Comparison of ENCODE assay signal across 10 mouse cellular contexts in the genomic region with DNA sequence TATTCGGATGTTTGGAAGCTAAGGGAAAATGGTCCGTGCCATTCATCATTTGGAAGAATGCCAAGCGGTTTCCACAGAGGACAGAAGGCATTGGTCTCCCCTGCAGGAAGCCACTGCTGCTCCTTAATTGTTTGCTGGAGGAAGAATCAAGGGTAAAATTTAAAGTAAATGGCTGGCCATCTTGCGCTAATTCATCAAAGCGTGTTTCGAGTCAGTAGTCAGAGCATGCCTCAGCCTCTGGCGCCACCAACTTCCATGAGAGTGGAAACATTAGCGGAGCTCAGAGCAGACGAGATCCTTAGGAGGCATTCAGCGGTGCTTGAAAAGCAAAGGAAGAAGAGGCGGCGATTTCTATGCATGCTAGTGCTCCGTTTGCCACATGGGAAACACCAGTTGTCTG.
DNase-seq lines count a peak whose midpoint lies in the region; ATAC-seq and TF ChIP-seq lines count a peak whose summit lies in the region.
"Had no signal": no experiment of that assay in that cellular context is flagged by ENCODE, and none has a peak within 500 bp of the region (broad histone marks: within the 10 kb centered on the region; RNA-seq: fewer than 3 reads in every experiment).

No protein-coding gene starts in this region.

- no peaks in the 10 kb centered on the region for H3K9me3 ChIP-seq in hindbrain, embryonic 15.5 days
- H3K9me3 ChIP-seq in neural tube, embryonic 12.5 days = no peaks in the 10 kb centered on the region
- no peaks in the 10 kb centered on the region for H3K9me3 ChIP-seq in heart, embryonic 11.5 days (replicated peaks; ENCODE audit: control insufficient read depth, low read length)

- WGBS in cerebellum, adult 2 months = 3% methylated on average over 13 of the region's 13 CpGs
- 42% methylated on average over 13 of the region's 13 CpGs for WGBS in hindbrain, embryonic 15.5 days
- WGBS in neural tube, embryonic 12.5 days = 65% methylated on average over 13 of the region's 13 CpGs
- WGBS in heart, embryonic 11.5 days (ENCODE audit: insufficient replicate concordance) = 75% methylated on average over 13 of the region's 13 CpGs

- no peak overlapping the region for H3K27ac ChIP-seq in cerebellum, adult 2 months (ENCODE audit: insufficient read depth, low read length)
- H3K27ac ChIP-seq in hindbrain, embryonic 15.5 days (replicated peaks) = peak overlapping the region; percentile 27
- H3K27ac ChIP-seq in neural tube, embryonic 12.5 days = no peak overlapping the region
- no peak overlapping the region for H3K27ac ChIP-seq in heart, embryonic 11.5 days (ENCODE audit: low read depth, low read length)

- H3K4me3 ChIP-seq in cerebellum, adult 2 months (replicated peaks; ENCODE audit: insufficient read depth, low read depth, low read length) = peak overlapping the region; percentile 43
- H3K4me3 ChIP-seq in hindbrain, embryonic 15.5 days = peak overlapping the region; percentile 4; the same call in 1 of the 2 replicates
- H3K4me3 ChIP-seq in neural tube, embryonic 12.5 days = no peak overlapping the region
- no peak overlapping the region for H3K4me3 ChIP-seq in heart, embryonic 11.5 days (ENCODE audit: low read depth, low read length)

- no peak overlapping the region for H3K9ac ChIP-seq in hindbrain, embryonic 15.5 days
- H3K9ac ChIP-seq in neural tube, embryonic 12.5 days = no peak overlapping the region
- no peak overlapping the region for H3K9ac ChIP-seq in heart, embryonic 11.5 days (ENCODE audit: low read depth, low read length)

- peaks cover 8% of the 10 kb centered on the region; the same call in 1 of the 2 replicates for H3K4me1 ChIP-seq in cerebellum, adult 2 months (ENCODE audit: control insufficient read depth, insufficient read depth, low read length)
- H3K4me1 ChIP-seq in hindbrain, embryonic 15.5 days (replicated peaks) = peaks cover 22% of the 10 kb centered on the region; the same call in 1 of the 2 replicates
- no peaks in the 10 kb centered on the region for H3K4me1 ChIP-seq in neural tube, embryonic 12.5 days
- H3K4me1 ChIP-seq in heart, embryonic 11.5 days (ENCODE audit: control insufficient read depth, insufficient read depth, low read length) = no peaks in the 10 kb centered on the region

- TF ChIP-seq CTCF in cerebellum, adult 2 months (IDR thresholded peaks at IDR 0.05; ENCODE audit: borderline replicate concordance, insufficient read depth, low read depth, low read length) = no peak

- peak; percentile 16 for DNase-seq in brain, embryonic 18.5 days (ENCODE audit: low read depth, low spot score)
- DNase-seq in cerebellum, adult 2 months = peak; percentile 55 to 59
- no peak for DNase-seq in T-cell, adult 2 months (ENCODE audit: low spot score)
- DNase-seq in natural killer cell, adult 2 months (ENCODE audit: low spot score in 2 of 2) = no peak
- DNase-seq: gastrocnemius, postnatal 25 days; kidney, adult 18-20 months had no signal

- H3K36me3 ChIP-seq in hindbrain, embryonic 15.5 days = no peaks in the 10 kb centered on the region
- H3K36me3 ChIP-seq in neural tube, embryonic 12.5 days = no peaks in the 10 kb centered on the region
- no peaks in the 10 kb centered on the region for H3K36me3 ChIP-seq in heart, embryonic 11.5 days (ENCODE audit: control insufficient read depth, insufficient read depth, low read length)

- no peaks in the 10 kb centered on the region; the same call in 1 of the 2 replicates for H3K27me3 ChIP-seq in cerebellum, adult 2 months (ENCODE audit: control insufficient read depth, insufficient read depth, low read length)
- H3K27me3 ChIP-seq in hindbrain, embryonic 15.5 days = no peaks in the 10 kb centered on the region
- H3K27me3 ChIP-seq in neural tube, embryonic 12.5 days (replicated peaks) = no peaks in the 10 kb centered on the region
- no peaks in the 10 kb centered on the region for H3K27me3 ChIP-seq in heart, embryonic 11.5 days (ENCODE audit: control insufficient read depth, insufficient read depth, low read length)

- TF ChIP-seq POLR2A in cerebellum, adult 2 months (IDR thresholded peaks at IDR 0.05; ENCODE audit: borderline replicate concordance, insufficient read depth, low read length) = no peak

- peak; percentile 89 for ATAC-seq in hindbrain, embryonic 15.5 days (ENCODE audit: low FRiP score, low read depth)
- ATAC-seq in neural tube, embryonic 12.5 days (ENCODE audit: low FRiP score, low read depth) = peak; percentile 90
- no peak for ATAC-seq in heart, embryonic 11.5 days (replicated peaks; ENCODE audit: insufficient number of reproducible peaks, low FRiP score, low TSS enrichment)

- H3K4me2 ChIP-seq in hindbrain, embryonic 15.5 days = peak overlapping the region; percentile 45
- peak overlapping the region; percentile 4; the same call in 1 of the 2 replicates for H3K4me2 ChIP-seq in neural tube, embryonic 12.5 days (replicated peaks)
- no peak overlapping the region for H3K4me2 ChIP-seq in heart, embryonic 11.5 days
- H3K4me2 ChIP-seq: liver, embryonic 11.5 days had no signal

Comparison
In these comparisons a context has a peak if more than half of its experiments do, and no peak if none do; other contexts are left out.
1. DNase-seq: peak in brain, embryonic 18.5 days (single experiment) and cerebellum, adult 2 months (2 of 2); none in T-cell, adult 2 months (single experiment) and natural killer cell, adult 2 months (0 of 2).
2. H3K4me3 ChIP-seq: peak in cerebellum, adult 2 months (single experiment) and hindbrain, embryonic 15.5 days (single experiment); none in neural tube, embryonic 12.5 days (single experiment) and heart, embryonic 11.5 days (single experiment).